Mouse (Mus musculus) naive thymus-derived CD4-positive, alpha-beta T cell, adult 2 months (primary cell): Measurements from ENCODE around the gene Siglecg.
"Not testable (repeated sequence)": the region's sequence is repeated elsewhere in the genome, so short reads cannot be mapped to it uniquely, and the experiment has no call there.

ENCODE experiments used
- DNase-seq: peaks from one replicate; pipeline ENCODE4 v3.0.0-alpha.2; 2011; ENCODE audit warnings: low read depth

Siglecg gene

DNA sequence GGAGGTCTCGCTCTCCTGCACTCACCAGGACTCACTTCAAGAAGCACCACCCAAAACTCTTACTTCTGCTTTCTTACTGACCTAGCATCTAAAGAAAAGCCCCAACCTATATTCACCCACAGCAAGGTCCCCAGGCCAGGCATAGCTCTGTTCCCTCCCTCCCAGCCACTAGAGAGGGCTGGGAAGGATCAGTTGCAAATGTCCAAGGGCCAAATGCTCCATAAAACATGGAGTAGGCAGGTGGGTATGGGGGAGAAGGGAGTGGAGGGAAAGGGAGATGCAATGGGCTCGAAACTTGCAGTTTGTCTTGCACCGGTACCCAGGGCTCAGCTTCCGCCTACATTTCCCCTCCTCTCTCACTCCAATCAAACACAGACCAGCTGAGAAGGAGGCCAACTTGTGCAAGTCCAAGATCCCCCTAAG, at the start of gene Siglecg:
Siglecg (plus strand) TSS at position 74 of the 423 bp plus-strand sequence.
- no peak for DNase-seq

DNA sequence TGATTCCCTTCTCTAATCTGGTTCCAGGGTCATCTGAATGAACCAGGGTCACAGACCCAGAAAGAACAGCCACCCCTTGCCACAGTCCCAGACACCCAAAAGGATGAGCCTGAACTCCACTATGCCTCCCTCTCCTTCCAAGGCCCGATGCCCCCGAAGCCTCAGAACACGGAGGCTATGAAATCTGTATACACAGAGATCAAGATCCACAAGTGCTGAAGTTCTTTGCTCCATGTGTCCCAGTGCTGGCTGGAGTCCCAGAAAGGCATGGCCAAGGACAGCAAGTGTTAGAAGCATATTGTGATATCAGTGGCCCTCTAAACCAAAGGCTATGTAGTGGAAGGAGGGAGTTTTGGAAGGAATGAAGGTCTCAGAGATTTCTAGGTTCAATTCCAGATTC, 49.4 kb upstream of the Siglecg start:
- DNase-seq, result no peak

DNA sequence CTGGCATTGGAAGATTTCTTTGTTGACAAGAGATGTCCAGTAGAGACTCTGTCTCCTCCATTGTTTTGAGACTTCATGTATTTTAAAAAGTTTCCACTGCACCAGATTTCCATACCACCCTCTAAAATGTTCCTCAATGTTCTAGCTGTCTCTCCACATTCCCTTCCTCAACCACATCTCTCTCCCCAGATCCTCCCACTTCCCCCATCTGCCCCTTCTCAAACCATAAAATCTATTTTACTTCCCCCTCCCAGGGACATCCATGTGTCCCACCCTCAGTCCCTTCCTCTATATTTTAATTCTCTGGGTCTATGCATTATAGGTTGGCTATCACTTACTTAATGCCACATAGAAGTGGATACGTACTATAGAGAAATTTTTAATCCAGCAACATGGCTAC, 46.6 kb upstream of the Siglecg start:
- DNase-seq, result no peak

DNA sequence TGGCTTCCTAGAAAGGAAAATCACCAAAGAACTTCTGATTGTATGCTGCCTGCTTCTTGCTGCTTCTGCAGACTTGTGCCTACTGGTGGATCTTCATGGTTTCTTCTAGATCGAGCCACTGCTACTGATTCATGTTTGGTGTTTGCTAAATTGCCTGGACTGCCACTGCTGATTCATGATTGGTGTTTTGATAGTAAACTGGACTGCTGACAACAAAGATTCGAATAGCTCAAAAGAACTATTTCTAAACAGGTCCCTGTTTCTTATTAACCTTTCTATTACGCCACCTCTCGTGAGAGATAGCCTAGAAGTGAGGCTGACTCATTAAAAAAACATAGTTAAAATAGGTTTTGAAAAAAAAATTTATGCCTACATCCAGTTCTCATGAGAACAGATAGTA, 46.0 kb upstream of the Siglecg start:
- DNase-seq, result no peak

DNA sequence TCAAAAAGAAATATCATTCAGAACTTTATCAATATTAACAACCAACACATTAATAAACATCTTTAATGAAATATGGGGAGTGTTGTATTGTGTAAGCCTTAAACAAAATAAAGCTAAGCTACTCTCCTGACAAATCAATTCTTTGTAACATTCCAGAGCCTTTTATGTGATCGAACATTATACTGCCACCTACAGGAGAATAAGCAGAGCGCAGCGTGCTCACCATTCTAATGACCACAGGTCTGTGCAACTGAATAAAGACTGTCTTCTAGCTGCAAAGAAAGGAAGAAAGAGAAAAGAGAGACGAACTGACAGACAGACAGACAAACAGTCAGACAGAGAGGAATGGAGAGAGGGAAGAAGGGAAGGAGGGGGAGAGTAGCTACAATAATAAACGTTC, 29.8 kb upstream of the Siglecg start:
- DNase-seq, result peak; percentile 56

DNA sequence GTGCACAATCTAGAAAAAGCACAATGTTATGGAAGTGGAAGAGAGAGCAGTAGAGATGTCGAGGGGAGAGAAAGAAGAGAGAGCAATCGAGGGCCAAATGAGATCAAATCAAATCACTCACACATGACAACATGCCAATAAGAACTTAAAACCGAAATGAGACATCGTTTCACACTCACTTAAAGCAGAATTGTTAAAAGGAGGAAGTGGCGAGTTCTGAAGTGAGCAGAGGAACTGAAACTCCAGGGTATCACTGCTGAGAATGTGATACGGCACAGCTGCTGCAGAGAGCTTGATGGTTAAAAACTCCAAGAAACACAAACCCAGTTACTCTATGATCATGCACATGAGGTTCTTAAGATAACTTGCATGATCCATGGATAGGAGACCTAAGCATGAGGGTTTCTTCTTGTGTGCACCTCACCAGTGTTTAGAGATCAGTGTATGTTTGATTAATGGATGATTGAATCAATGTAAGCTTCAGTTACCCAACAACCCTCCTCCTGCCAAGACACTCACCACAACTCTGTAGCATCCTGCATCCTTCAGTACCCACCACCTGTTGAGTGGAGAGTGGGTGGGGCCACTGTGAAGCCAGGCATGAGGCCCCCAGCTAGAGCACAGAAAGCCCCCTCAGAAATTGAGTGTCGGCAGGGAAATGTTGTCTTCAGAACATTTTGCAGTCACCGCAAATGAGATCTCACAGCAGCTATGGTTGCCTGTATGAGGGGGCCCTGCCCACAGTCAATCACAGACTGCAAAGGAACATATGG, 15.5 kb upstream of the Siglecg start:
- DNase-seq, result no peak

DNA sequence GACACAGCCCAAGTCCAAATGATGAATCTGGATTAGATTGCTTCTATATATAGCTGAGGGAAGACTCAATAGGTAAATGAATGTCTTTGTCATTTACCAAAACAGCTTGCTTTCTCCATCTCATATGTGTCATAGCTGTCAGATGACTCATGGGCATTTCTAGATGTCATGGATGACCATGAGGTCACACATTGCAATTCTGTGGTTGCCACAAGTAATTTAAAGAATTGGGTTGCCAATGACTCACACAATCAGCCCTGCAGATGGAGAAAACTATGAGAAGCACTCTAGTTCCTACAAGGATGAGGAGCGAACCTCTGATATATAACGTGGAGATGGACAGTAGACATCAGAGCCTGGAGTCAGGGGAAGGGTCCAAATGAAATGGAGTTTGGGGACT, 8.5 kb upstream of the Siglecg start:
- DNase-seq, result no peak

DNA sequence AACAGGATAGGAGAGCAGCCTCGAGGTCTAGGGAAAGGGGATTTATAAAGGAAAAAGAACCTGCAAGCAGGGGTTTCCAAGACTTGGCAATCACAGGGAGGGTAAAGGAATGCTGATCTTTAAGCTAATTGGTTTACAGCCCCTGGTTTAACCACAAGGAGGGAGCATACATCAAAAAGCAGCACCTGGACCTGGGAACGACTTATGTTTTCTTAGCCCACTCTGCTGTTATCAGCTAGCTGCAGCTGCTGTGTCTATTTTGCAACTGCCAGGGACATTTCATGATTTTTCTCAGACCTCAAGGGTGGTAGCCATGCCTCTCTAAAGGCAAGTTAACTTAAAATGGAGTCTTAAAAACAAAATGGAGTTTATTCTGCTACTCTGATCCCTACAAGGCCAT, 5.3 kb upstream of the Siglecg start:
- no peak for DNase-seq

DNA sequence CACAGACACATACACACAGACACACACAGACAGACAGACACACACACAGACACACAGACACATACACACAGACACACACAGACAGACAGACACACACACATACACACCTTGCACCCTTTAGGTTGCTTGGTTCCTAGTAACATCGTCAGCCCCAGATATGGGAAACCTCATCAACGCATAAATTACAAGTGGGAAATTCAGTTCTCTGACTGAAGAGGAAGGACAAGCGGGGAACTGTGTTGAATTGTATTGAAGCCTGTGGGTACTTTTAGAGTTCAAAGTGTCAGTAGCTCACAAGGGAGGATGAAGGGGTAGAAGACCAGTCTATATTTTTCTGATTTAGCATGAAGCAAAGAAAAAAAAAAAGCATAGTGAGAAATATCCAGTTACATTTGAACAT, 431 bp upstream of the Siglecg start:
- DNase-seq, result no peak

DNA sequence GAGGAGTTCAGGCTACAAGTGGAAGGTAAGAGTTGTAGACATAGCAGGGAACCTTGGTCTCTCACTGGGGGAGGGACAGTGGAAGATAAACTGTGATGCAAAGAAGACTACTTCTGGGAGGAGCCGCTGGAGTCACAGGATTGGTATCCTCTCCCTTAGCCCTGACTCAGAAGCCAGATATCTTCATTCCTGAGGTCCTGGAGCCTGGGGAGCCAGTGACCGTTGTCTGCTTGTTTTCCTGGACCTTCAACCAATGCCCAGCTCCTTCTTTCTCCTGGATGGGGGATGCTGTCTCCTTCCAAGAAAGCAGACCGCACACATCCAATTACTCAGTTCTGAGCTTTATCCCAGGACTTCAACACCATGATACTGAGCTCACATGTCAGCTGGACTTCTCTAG, 1.1 kb downstream of the Siglecg start:
- no peak for DNase-seq

DNA sequence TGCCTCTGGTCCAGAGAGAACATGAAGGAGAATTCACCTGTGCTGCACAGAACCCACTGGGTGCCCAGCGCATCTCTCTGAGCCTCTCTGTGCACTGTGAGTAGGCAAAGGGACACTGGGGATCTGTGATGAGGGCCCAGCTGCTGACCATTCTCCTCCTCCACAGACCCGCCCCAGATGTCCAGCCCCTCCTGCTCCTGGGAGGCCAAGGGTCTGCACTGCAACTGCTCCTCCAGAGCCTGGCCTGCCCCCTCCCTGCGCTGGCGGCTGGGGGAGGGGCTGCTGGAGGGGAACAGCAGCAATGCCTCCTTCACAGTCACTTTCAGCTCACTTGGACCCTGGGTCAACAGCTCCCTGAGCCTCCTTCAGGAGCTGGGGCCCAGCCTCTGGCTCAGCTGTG, 3.7 kb downstream of the Siglecg start:
- DNase-seq, result not testable (repeated sequence)

DNA sequence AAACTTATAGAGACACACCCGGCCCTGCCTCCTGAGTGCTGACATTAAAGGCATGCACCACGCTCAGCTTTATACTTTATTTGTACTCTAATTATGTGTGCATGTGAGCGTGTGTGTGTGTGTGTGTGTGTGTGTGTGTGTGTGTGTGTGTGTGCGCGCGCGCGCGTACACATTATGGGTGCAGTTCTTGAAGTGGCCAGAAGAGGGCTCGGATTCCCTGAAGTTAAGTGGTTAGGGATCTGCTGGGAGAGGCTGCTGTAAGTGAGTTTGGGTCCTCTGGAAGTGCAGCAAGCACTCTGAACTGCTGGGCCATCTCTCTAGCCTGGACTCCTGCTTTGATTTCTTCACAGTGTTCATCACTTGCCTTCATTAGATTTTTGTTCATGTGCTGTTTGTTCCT, 9.3 kb downstream of the Siglecg start:
- no peak for DNase-seq

DNA sequence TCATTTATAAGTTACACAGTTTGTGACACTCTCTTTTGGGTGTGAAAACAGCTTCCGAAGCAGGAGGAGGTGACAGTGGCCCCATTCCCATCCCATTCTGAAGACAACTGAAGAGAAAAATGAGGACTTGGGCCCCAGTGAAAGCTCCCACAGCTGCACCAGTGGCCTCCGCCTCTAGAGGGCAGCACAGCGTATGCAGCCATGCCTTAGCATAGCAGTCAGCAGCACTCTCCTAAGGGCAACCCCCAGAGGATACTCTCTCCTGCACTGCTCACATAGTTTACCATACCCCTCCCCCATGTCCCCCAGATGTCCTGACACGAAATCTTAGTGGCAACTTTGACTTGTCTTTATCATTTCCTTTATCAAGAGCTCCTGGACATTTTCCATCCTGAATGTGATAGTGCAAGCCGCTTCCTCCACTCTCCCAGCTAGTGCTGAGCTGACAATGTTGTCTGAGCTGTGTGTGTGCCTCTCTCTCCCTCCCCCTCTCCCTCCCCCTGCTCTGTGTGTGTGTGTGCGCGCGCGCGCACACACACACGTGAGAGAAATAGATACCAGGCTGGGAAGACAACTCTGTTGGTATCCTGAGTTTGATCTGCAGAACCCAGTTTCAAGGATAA, 15.1 kb downstream of the Siglecg start:
- peak; percentile 88 for DNase-seq

DNA sequence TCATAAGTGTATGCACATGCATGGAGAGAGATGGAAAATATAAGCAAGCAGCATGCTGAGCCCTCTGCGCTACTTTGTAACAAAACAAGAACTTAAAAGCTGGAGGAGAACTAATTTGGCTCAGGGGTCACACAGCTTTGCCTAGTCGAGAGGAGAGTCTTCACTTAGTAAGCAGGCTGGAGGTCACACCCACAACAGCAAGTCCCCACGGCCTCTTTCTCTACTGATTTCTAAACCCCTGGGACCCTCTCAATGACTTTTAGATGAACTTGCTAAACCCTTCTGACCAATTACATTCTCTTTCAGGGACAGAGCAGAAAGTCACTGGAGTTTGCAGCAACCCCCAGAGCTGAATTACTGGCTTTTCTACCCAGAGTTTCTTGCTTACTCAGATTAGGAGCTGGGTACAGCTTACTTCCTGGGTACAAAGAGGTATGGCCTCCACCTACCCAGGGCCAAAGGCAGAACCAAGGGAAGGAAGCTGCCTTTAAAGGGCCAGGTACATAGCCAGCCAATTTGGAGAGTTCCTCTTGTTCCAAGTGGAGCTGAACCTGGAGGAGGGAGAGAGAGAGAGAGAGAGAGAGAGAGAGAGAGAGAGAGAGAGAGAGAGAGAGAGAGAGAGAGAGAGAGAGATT, 16.1 kb downstream of the Siglecg start:
- DNase-seq, result peak; percentile 26

DNA sequence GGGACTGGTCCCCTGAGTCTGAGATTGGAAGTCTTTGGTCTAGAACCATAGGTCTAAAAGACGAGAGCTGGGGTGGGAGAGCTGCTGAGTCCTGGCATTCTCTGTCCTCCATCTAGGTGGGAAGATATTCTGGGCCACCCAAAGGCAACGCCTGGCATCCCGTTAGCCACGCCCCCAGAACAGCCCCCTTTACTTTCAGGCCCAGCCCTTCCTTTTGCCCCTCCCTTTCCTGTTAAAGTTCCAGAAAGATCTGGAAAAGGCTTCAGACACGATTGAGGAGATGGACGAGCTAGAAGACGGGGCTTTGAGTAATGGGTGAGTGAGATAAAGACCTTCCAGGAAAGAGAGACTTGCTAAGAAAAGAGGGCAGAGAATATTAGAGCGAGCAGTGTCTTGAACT, 19.4 kb downstream of the Siglecg start, which contains the start of gene Lim2:
Lim2 (plus strand) TSS at position 265 of the 400 bp plus-strand sequence.
- DNase-seq, result no peak

DNA sequence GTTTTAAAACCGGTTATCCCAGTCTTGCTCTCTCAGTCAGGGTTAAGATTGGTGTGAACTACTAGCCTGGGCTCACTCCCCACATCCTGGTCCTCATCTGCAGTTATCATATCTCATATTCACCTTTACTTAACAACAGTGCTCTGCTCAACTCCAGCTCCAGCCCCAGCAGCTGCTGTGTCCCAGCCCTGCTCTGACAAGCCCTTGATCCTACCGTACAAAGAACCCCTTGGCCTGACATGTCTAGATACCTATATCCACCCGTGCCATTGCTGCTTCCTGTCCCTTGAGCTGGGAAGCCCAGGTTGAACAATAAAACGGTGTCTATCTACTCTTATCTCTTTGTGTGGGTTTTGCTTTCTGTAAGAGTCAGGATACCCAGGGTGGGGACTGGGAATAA, 21.5 kb downstream of the Siglecg start:
- no peak for DNase-seq

DNA sequence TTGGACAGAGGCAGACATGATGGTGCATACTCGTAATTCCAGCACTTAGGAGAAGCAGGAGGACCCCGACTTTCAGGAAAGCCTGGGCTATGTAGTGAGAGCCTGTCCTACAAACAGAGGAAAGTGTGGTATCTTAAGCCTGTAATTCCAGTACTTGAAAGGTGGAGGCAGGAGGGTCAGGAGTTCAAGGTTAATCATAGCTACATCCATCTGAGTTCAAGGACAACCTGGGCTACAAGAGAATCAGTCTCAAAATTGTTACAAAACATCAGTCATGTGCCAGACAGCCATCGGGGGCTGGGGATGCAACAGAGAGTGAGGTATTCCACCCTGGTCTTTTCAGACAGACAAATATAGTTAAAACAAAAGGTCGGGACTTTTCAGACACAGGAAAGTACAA, 24.9 kb downstream of the Siglecg start:
- DNase-seq, result no peak

DNA sequence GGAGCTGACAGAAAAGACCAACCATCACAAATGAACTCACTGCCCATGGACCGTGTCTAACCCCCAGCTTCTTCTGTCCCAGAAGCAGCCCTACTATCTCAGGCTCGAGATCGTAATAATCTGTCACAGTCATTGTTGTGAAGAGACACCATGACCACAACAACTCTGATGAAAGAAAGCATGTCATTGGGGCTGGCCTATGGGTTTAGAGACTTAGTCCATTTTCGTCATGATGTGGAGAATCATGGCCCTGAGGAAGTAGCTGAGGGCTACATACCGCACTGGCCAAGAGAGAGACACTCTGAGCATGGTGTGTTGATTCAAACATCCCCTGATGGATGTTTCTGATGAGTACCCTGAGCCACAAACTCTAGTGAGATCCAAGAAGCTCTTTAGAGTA, 26.7 kb downstream of the Siglecg start:
- DNase-seq, result no peak

DNA sequence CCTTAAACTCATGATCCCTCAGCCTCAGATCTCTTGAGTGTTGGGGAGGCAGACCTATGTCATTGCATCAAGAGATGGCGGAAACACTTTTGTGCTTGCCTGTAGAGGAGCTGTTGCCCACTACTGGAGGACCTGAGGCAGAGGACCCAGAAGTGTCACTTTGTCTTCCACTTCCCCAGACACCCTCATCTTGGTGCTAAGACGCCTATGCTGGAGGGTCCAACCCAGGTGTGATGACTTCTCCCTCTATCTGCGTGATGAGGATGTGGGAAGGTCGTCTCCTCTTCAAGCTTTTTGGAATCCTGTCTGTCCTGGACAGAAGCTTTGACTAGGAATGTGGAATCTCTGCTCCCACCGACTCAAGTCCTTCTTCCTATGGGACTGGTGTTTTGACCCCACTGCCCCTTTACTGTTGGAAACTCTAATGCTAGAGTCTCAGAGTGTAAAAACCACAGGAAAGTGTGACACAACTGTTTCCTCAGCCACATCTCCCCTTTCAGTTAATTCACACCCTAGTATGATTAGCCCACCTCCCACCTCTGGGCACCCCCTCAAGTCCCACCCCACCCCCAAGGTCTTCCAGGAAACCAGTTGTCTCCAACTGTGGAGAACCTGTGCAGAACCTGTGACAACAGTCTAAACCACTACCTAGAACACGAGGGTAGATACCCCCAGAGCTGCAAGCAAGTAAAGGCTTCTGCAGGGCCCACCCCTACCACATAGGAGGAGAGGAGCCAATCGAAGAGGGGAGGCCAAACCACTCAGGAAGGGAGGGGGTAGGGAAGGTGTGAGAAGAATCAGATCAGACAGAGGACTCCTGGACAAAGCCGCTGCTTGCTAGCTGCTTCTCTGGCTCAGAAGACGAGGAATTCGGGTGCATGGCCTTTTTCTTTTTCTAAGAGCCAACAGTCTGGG, 28.6 kb downstream of the Siglecg start, which contains the start of gene Nkg7:
Nkg7 (plus strand) TSS at position 733 of the 915 bp plus-strand sequence.
- DNase-seq, result no peak

DNA sequence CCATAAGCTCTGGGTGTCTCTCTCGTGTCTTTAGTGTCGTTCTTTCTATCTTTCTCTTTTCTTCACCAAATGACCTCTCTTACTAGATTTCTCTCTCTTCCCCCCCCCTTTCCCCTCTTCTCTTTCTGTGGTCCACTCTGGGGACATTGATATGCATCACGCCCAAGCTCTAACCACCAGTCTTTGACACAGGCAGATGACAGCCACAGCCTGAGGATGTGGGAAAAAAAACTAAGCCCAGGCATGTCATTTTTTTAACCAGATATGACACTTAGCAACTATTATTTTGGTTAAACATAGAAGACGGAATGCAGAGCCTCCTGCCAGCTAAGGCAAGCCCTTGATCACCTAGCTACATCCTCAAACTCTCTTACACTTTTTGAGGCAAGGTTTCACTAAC, 30.6 kb downstream of the Siglecg start:
- no peak for DNase-seq

DNA sequence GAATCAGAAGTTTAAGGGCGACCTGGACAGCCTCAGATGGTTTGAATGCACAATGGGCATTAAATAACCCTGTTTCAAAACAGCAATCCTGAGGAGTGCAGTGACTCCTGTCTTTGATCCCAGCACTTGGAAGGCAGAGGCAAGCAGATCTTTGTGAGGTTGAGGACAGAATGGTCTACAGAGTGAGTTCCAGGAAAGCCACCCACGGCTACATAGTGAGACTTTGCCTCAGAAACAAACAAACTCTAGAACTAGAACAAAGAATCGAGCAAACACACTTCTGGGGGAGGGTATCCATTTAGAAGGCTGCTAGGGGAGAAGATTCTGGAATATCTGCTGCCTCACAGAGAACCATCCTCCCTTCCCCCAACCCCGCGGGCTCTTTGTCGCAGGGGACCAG, 32.5 kb downstream of the Siglecg start, which contains the start of gene Cldnd2:
Cldnd2 (plus strand) TSS at position 301 of the 400 bp plus-strand sequence.
- DNase-seq, result no peak

DNA sequence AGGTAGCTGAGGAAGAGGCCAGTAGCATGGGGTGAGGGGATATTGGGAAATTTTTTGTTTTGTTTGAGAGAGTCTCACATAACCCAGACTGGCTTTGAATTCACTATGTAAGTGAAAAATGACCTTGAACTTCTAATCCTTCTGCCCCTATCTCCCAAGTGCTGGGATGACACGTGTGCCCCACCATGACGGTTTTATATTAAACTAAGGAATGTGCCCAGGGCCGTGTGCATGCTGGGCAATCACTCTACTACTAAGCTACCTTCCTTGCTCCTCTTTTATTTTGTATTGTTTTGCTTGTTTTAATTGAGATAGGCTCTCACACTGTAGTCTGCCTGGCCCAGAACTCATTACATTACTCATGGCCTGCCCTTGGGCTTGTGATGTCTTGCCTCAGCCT, 33.1 kb downstream of the Siglecg start:
- no peak for DNase-seq
